Mouse (Mus musculus) cerebellum, adult 2 months (tissue): ENCODE measurements around the gene Casz1.

Source experiments
- CTCF ChIP-seq: fragments of 200-500 bp; IDR thresholded peaks from 2 replicates; pipeline ENCODE4 v1.5.1; 2011; ENCODE audit warnings: low read depth, mild to moderate bottlenecking, control low read depth, low read length, moderate library complexity, borderline replicate concordance; ENCODE audit not compliant: insufficient read depth
- POLR2A ChIP-seq: fragments of 200-500 bp; IDR thresholded peaks from 2 replicates; pipeline ENCODE4 v1.6.1; 2011; ENCODE audit warnings: low read length, control low read depth, borderline replicate concordance; ENCODE audit not compliant: insufficient read depth

GRCm38 (mm10) chr4:148879631-148880030 lies 75.4 kb downstream of the Casz1 start:
- TF ChIP-seq POLR2A (no peak), CTCF (no peak)
